Mouse (Mus musculus) adrenal gland, postnatal 14 days (tissue): ENCODE measurements at regions not wholly inside any gene's neighbourhood (a gene's known extent, or its start where the extent isn't known, plus 50 kb on each side); places are given as distances from the start of the nearest gene placed in this dataset.

ENCODE experiments used
- DNase-seq: peaks from one replicate; pipeline ENCODE4 v3.0.0; 2021; ENCODE audit warnings: mixed read lengths

GRCm38 (mm10) chr13:84565644-84566532, 343.8 kb downstream of the Tmem161b start:
- no peak for DNase-seq

GRCm38 (mm10) chr13:84566533-84566832, 344.4 kb downstream of the Tmem161b start:
- peak; percentile 8 for DNase-seq

GRCm38 (mm10) chr13:84569371-84569770, 347.3 kb downstream of the Tmem161b start:
- no peak for DNase-seq

GRCm38 (mm10) chr13:84570206-84570605, 348.1 kb downstream of the Tmem161b start:
- no peak for DNase-seq

GRCm38 (mm10) chr13:84570984-84571844, 349.1 kb downstream of the Tmem161b start:
- DNase-seq, result no peak

- DNase-seq, result no peak
These were observed 349.7 kb downstream of the Tmem161b start for GRCm38 (mm10) chr13:84571845-84572193.

GRCm38 (mm10) chr13:84572231-84572630, 350.1 kb downstream of the Tmem161b start:
- no peak for DNase-seq

GRCm38 (mm10) chr13:84596585-84597142, 374.6 kb downstream of the Tmem161b start:
- no peak for DNase-seq

- no peak for DNase-seq
These were observed 380.5 kb downstream of the Tmem161b start for GRCm38 (mm10) chr13:84602612-84603011.

- DNase-seq, result peak; percentile 7
These were observed 390.4 kb downstream of the Tmem161b start for GRCm38 (mm10) chr13:84612497-84612896.

- peak; percentile 41 for DNase-seq
These were observed 390.9 kb downstream of the Tmem161b start for GRCm38 (mm10) chr13:84613004-84613403.

- DNase-seq, result no peak
These were observed 402.6 kb downstream of the Tmem161b start for GRCm38 (mm10) chr13:84624691-84625090.

GRCm38 (mm10) chr13:84625527-84625926, 403.4 kb downstream of the Tmem161b start:
- no peak for DNase-seq

- DNase-seq, result no peak
These were observed 403.8 kb downstream of the Tmem161b start for GRCm38 (mm10) chr13:84625927-84626326.

- DNase-seq, result peak; percentile 4
These were observed 404.3 kb downstream of the Tmem161b start for GRCm38 (mm10) chr13:84626397-84626796.

GRCm38 (mm10) chr13:84630686-84631085, 408.6 kb downstream of the Tmem161b start:
- no peak for DNase-seq

GRCm38 (mm10) chr13:84632493-84632892, 410.4 kb downstream of the Tmem161b start:
- DNase-seq, result no peak

- no peak for DNase-seq
These were observed 414.7 kb downstream of the Tmem161b start for GRCm38 (mm10) chr13:84636831-84637230.

- no peak for DNase-seq
These were observed 415.5 kb downstream of the Tmem161b start for GRCm38 (mm10) chr13:84637606-84638005.

GRCm38 (mm10) chr13:84638401-84638934, 416.4 kb downstream of the Tmem161b start:
- no peak for DNase-seq

- no peak for DNase-seq
These were observed 417.3 kb downstream of the Tmem161b start for GRCm38 (mm10) chr13:84639087-84640022.

- no peak for DNase-seq
These were observed 421.9 kb downstream of the Tmem161b start for GRCm38 (mm10) chr13:84644024-84644423.
